12 mouse cellular contexts compared by ENCODE assay signal in the genomic region with DNA sequence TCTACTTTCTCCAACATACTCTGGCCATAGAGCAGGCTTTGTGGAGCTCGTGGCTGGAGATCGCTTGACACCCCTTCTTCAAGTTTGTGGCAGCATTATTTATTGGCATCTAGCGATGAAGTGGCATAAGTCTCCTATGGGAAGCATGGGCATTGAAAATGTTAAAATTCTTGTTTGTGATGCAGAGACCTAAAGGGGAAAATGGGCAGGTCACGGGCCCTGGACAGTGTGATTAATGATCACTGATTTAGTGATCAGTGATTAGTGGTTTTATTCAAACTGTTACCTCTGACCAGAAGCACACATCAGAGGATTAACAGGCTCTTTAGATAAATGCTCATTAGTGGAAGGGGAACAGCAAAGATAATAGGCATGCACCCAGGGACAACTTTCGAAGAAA. TPM values are rescaled to one million over a fixed set of nuclear protein-coding genes. Genes with fewer than 3 reads are reported as not detected.
DNase-seq lines count a peak whose midpoint lies in the region; ATAC-seq and TF ChIP-seq lines count a peak whose summit lies in the region.
"Had no signal": no experiment of that assay in that cellular context is flagged by ENCODE, and none has a peak within 500 bp of the region (broad histone marks: within the 10 kb centered on the region; RNA-seq: fewer than 3 reads in every experiment).

No protein-coding gene starts in this region.

- TF ChIP-seq CTCF in lung, embryonic 14.5 days (IDR thresholded peaks at IDR 0.05; ENCODE audit: low read depth), result no peak
- no peak for TF ChIP-seq CTCF in forebrain, postnatal 0 days (IDR thresholded peaks at IDR 0.05; ENCODE audit: low read depth)

- no peaks in the 10 kb centered on the region for H3K9me3 ChIP-seq in lung, embryonic 14.5 days (ENCODE audit: low read depth, low read length)
- H3K9me3 ChIP-seq in forebrain, postnatal 0 days (ENCODE audit: low read length), result no peaks in the 10 kb centered on the region
- no peaks in the 10 kb centered on the region for H3K9me3 ChIP-seq in neural tube, embryonic 14.5 days (ENCODE audit: control insufficient read depth, low read length)
- H3K9me3 ChIP-seq: liver, embryonic 13.5 days had no signal

- H3K4me3 ChIP-seq in lung, embryonic 14.5 days (ENCODE audit: low read depth, low read length), result no peak overlapping the region
- H3K4me3 ChIP-seq in forebrain, postnatal 0 days (ENCODE audit: low read depth, low read length), result no peak overlapping the region
- H3K4me3 ChIP-seq in neural tube, embryonic 14.5 days (ENCODE audit: low read depth, low read length), result no peak overlapping the region
- H3K4me3 ChIP-seq: liver, embryonic 13.5 days had no signal

- peak overlapping the region; percentile 98; the same call in 1 of the 2 replicates for H3K4me2 ChIP-seq in lung, embryonic 14.5 days
- H3K4me2 ChIP-seq in forebrain, postnatal 0 days (ENCODE audit: low read depth), result peak overlapping the region; percentile 98; the same call in 1 of the 2 replicates
- peak overlapping the region; percentile 69; the same call in 1 of the 2 replicates for H3K4me2 ChIP-seq in neural tube, embryonic 14.5 days (ENCODE audit: low read depth, low read length)
- H3K4me2 ChIP-seq: liver, embryonic 13.5 days had no signal

- intact Hi-C loops in left cerebral cortex, postnatal 10 days (cut with DNase I), result loop anchor here (5.0 kb wide), 1 partner anchor 363 kb away; no protein-coding TSS in a partner anchor

- DNase-seq in embryo, embryonic 11 days, result peak; percentile 14
- no peak for DNase-seq in embryo, embryonic 10 days (ENCODE audit: low spot score)
- DNase-seq in lung, embryonic 14.5 days, result no peak
- no peak for DNase-seq in lung, postnatal 4 days
- DNase-seq in forebrain, postnatal 0 days, result no peak
- DNase-seq in left cerebral cortex, postnatal 10 days (ENCODE audit: extremely low spot score in 1 of 2, low spot score in 2 of 2), result no peak
- no peak for DNase-seq in frontal cortex, postnatal 25 days (ENCODE audit: low spot score in 2 of 2)
- DNase-seq: cerebellum, adult 8-10 months; gastrocnemius, postnatal 25 days; liver, embryonic 13.5 days; thymus, postnatal 14 days had no signal

- H3K36me3 ChIP-seq in lung, embryonic 14.5 days (ENCODE audit: insufficient read depth), result no peaks in the 10 kb centered on the region
- no peaks in the 10 kb centered on the region for H3K36me3 ChIP-seq in forebrain, postnatal 0 days (ENCODE audit: insufficient read depth)
- H3K36me3 ChIP-seq in neural tube, embryonic 14.5 days (ENCODE audit: control insufficient read depth, insufficient read depth, low read length), result no peaks in the 10 kb centered on the region
- H3K36me3 ChIP-seq: liver, embryonic 13.5 days had no signal

- peaks cover 57% of the 10 kb centered on the region for H3K27me3 ChIP-seq in lung, embryonic 14.5 days (ENCODE audit: insufficient read depth, low read length)
- H3K27me3 ChIP-seq in forebrain, postnatal 0 days (ENCODE audit: insufficient read depth, low read length), result peaks cover 32% of the 10 kb centered on the region
- peaks cover 45% of the 10 kb centered on the region for H3K27me3 ChIP-seq in neural tube, embryonic 14.5 days (ENCODE audit: control insufficient read depth, insufficient read depth, low read length)

- H3K9ac ChIP-seq in lung, embryonic 14.5 days, result no peak overlapping the region
- no peak overlapping the region for H3K9ac ChIP-seq in forebrain, postnatal 0 days
- H3K9ac ChIP-seq in neural tube, embryonic 14.5 days (replicated peaks; ENCODE audit: low read depth, low read length), result no peak overlapping the region
- H3K9ac ChIP-seq: liver, embryonic 13.5 days had no signal

- WGBS in lung, embryonic 14.5 days, result 22% methylated on average over 5 of the region's 5 CpGs
- 9% methylated on average over 5 of the region's 5 CpGs for WGBS in forebrain, postnatal 0 days
- 5% methylated on average over 5 of the region's 5 CpGs for WGBS in neural tube, embryonic 14.5 days

- no peak overlapping the region for H3K27ac ChIP-seq in lung, embryonic 14.5 days (ENCODE audit: low read depth)
- no peak overlapping the region for H3K27ac ChIP-seq in forebrain, postnatal 0 days (ENCODE audit: low read depth, low read length)
- H3K27ac ChIP-seq in neural tube, embryonic 14.5 days (ENCODE audit: low read depth, low read length), result no peak overlapping the region
- H3K27ac ChIP-seq: liver, embryonic 13.5 days had no signal

- no peak for ATAC-seq in lung, embryonic 14.5 days (ENCODE audit: insufficient read depth)
- ATAC-seq in forebrain, postnatal 0 days, result no peak
- no peak for ATAC-seq in neural tube, embryonic 14.5 days (ENCODE audit: low read depth)

- H3K4me1 ChIP-seq in lung, embryonic 14.5 days (ENCODE audit: insufficient read depth), result no peaks in the 10 kb centered on the region
- H3K4me1 ChIP-seq in forebrain, postnatal 0 days (ENCODE audit: insufficient read depth), result no peaks in the 10 kb centered on the region
- H3K4me1 ChIP-seq in neural tube, embryonic 14.5 days (ENCODE audit: control insufficient read depth, insufficient read depth, low read length), result peaks cover 21% of the 10 kb centered on the region

RNA-seq across cellular contexts. Expression of a gene that starts 2.6 kb away (rescaled TPM):
- polyA plus RNA-seq in lung, embryonic 14.5 days (2014; fragmentation: Nextera tagmentation; extraction: Ambion mirVana), result 6.4 and 7.7 TPM in 2 replicates
- total RNA-seq in forebrain, postnatal 0 days (2014; rRNA removed), result 2.3 and 2.4 TPM in 2 replicates
- 1.2 and 3.2 TPM in 2 replicates for polyA plus RNA-seq in forebrain, postnatal 0 days (2015; fragmentation: Nextera tagmentation; extraction: Ambion mirVana)
- polyA plus RNA-seq in neural tube, embryonic 14.5 days (2014; fragmentation: Nextera tagmentation; extraction: Ambion mirVana), result 7.7 and 10.0 TPM in 2 replicates
- 1 to 10 TPM; 2.4 to 2.9 TPM for total RNA-seq in left cerebral cortex, postnatal 10 days (2021)
